Mouse (Mus musculus) cerebellum, adult 2 months (tissue): ENCODE results near the gene St8sia4.

ENCODE experiments used
- CTCF ChIP-seq: fragments of 200-500 bp; IDR thresholded peaks from 2 replicates; pipeline ENCODE4 v1.5.1; 2011; ENCODE audit warnings: low read depth, mild to moderate bottlenecking, control low read depth, low read length, moderate library complexity, borderline replicate concordance; ENCODE audit not compliant: insufficient read depth
- POLR2A ChIP-seq: fragments of 200-500 bp; IDR thresholded peaks from 2 replicates; pipeline ENCODE4 v1.6.1; 2011; ENCODE audit warnings: low read length, control low read depth, borderline replicate concordance; ENCODE audit not compliant: insufficient read depth

DNA sequence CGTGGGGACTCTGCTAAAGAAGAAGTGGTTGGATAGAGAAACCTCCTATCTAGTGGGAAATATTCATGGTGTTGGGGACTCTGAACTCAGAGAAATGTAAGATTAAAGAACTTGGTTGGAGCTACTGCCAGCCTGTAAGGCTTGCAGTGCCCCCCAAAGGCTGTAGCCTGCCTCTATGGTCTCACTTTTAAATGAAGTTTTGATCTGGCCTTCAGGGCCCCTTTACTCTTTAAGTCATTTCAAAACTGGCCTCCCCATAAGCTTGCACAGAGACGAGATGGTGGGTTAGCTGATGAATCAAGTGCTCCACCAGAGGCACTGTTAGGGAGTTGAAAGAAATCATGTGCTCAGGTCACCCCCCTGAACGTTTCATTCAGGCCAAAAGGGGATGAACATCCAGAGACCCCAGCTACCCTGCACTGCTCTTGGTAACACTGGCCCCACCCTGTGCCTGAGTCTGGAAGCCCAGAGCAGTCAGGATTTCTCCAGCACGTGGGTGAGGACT is 3.0 kb downstream of the St8sia4 start:
- TF ChIP-seq CTCF (no peak), POLR2A (no peak)
